22 mouse cellular contexts compared by ENCODE assay signal in genomic region chr11:30235666-30236065, GRCm38 (mm10). TPM values are rescaled to one million over a fixed set of nuclear protein-coding genes. Genes with fewer than 3 reads are reported as not detected.
DNase-seq lines count a peak whose midpoint lies in the region; ATAC-seq and TF ChIP-seq lines count a peak whose summit lies in the region.
"Had no signal": no experiment of that assay in that cellular context is flagged by ENCODE, and none has a peak within 500 bp of the region (broad histone marks: within the 10 kb centered on the region; RNA-seq: fewer than 3 reads in every experiment).

No protein-coding gene starts in this region.

- TF ChIP-seq CTCF in heart, postnatal 0 days (IDR thresholded peaks at IDR 0.05; ENCODE audit: low read depth): no peak
- TF ChIP-seq CTCF in hindbrain, postnatal 0 days (IDR thresholded peaks at IDR 0.05; ENCODE audit: low read depth): no peak

- no peak for TF ChIP-seq EP300 in heart, postnatal 0 days (IDR thresholded peaks at IDR 0.05; ENCODE audit: low read depth)

- H3K27ac ChIP-seq in heart, postnatal 0 days (ENCODE audit: low read depth): peak overlapping the region; percentile 25; the same call in 1 of the 2 replicates
- no peak overlapping the region for H3K27ac ChIP-seq in heart, embryonic 12.5 days (ENCODE audit: poor library complexity, severe bottlenecking)
- H3K27ac ChIP-seq in midbrain, embryonic 13.5 days: no peak overlapping the region
- no peak overlapping the region for H3K27ac ChIP-seq in midbrain, embryonic 10.5 days (replicated peaks)
- no peak overlapping the region for H3K27ac ChIP-seq in hindbrain, postnatal 0 days
- H3K27ac ChIP-seq: forebrain, embryonic 10.5 days; kidney, postnatal 0 days; limb, embryonic 15.5 days; liver, embryonic 15.5 days; neural tube, embryonic 13.5 days had no signal

- no peaks in the 10 kb centered on the region for H3K27me3 ChIP-seq in heart, postnatal 0 days (ENCODE audit: control insufficient read depth, insufficient read depth, low read length)
- H3K27me3 ChIP-seq in heart, embryonic 12.5 days (replicated peaks): no peaks in the 10 kb centered on the region
- no peaks in the 10 kb centered on the region for H3K27me3 ChIP-seq in midbrain, embryonic 13.5 days
- H3K27me3 ChIP-seq in midbrain, embryonic 10.5 days (ENCODE audit: low read depth, poor library complexity, severe bottlenecking): no peaks in the 10 kb centered on the region
- H3K27me3 ChIP-seq in hindbrain, postnatal 0 days (ENCODE audit: insufficient read depth, low read length): no peaks in the 10 kb centered on the region
- H3K27me3 ChIP-seq: limb, embryonic 15.5 days; liver, embryonic 15.5 days; neural tube, embryonic 13.5 days had no signal

- intact Hi-C loops in heart, postnatal 14 days (cut with DNase I): loop anchor here (5.0 kb wide), 1 partner anchor 422 kb away; no protein-coding TSS in a partner anchor

- peak; percentile 94 for DNase-seq in heart, adult 11 months
- DNase-seq in heart, postnatal 14 days: no peak
- no peak for DNase-seq in heart, postnatal 0 days (ENCODE audit: low spot score)
- no peak for DNase-seq in midbrain, embryonic 10.5 days (ENCODE audit: low spot score)
- DNase-seq in hindbrain, postnatal 0 days (ENCODE audit: low spot score): no peak
- DNase-seq: B cell, adult 2 months; cerebellum, adult 18-20 months; cerebellum, postnatal 25 days; embryo, embryonic 11 days; gastrocnemius, postnatal 14 days; layer of hippocampus, postnatal 36 days; lung, postnatal 14 days; thymus, postnatal 25 days had no signal

- no peak for ATAC-seq in heart, postnatal 0 days (ENCODE audit: insufficient read depth, low read depth)
- ATAC-seq in heart, embryonic 12.5 days (ENCODE audit: insufficient number of reproducible peaks, low FRiP score): no peak; the same call in 1 of the 2 replicates
- ATAC-seq in midbrain, embryonic 13.5 days: 0 out of 2 replicates have a peak, but pooled peaks have one; percentile 35
- ATAC-seq in hindbrain, postnatal 0 days: 0 out of 2 replicates have a peak, but pooled peaks have one; percentile 11
- no peak for ATAC-seq in megakaryocyte, adult 5-6 weeks (ENCODE audit: poor library complexity, severe bottlenecking)
- ATAC-seq: intestine, postnatal 0 days had no signal

- H3K9ac ChIP-seq in heart, postnatal 0 days (replicated peaks; ENCODE audit: low read depth, low read length): no peak overlapping the region
- H3K9ac ChIP-seq in heart, embryonic 12.5 days: no peak overlapping the region
- no peak overlapping the region for H3K9ac ChIP-seq in midbrain, embryonic 13.5 days (replicated peaks)
- no peak overlapping the region for H3K9ac ChIP-seq in hindbrain, postnatal 0 days (replicated peaks; ENCODE audit: low read length)
- H3K9ac ChIP-seq: limb, embryonic 15.5 days; liver, embryonic 15.5 days; neural tube, embryonic 13.5 days had no signal

- H3K36me3 ChIP-seq in heart, postnatal 0 days (replicated peaks; ENCODE audit: control insufficient read depth, insufficient read depth, low read length): peaks cover 35% of the 10 kb centered on the region
- peaks cover 30% of the 10 kb centered on the region for H3K36me3 ChIP-seq in heart, embryonic 12.5 days
- H3K36me3 ChIP-seq in midbrain, embryonic 13.5 days: peaks cover 5% of the 10 kb centered on the region; the same call in 1 of the 2 replicates
- no peaks in the 10 kb centered on the region for H3K36me3 ChIP-seq in midbrain, embryonic 10.5 days
- 0 out of 2 replicates have a peak, but pooled peaks cover 5% of the 10 kb centered on the region for H3K36me3 ChIP-seq in hindbrain, postnatal 0 days (ENCODE audit: insufficient read depth, low read length)
- H3K36me3 ChIP-seq: forebrain, embryonic 10.5 days; limb, embryonic 15.5 days; liver, embryonic 15.5 days had no signal

- H3K4me1 ChIP-seq in heart, postnatal 0 days (ENCODE audit: control insufficient read depth, insufficient read depth): peaks cover 58% of the 10 kb centered on the region
- H3K4me1 ChIP-seq in heart, embryonic 12.5 days (replicated peaks): peaks cover 42% of the 10 kb centered on the region
- H3K4me1 ChIP-seq in midbrain, embryonic 13.5 days (replicated peaks): peaks cover 11% of the 10 kb centered on the region
- no peaks in the 10 kb centered on the region for H3K4me1 ChIP-seq in midbrain, embryonic 10.5 days
- H3K4me1 ChIP-seq in hindbrain, postnatal 0 days (ENCODE audit: insufficient read depth, low read length): no peaks in the 10 kb centered on the region
- H3K4me1 ChIP-seq: forebrain, embryonic 10.5 days had no signal

- H3K4me3 ChIP-seq in heart, postnatal 0 days (ENCODE audit: low read depth, low read length): no peak overlapping the region
- H3K4me3 ChIP-seq in heart, embryonic 12.5 days: no peak overlapping the region
- H3K4me3 ChIP-seq in midbrain, embryonic 13.5 days (replicated peaks): no peak overlapping the region
- no peak overlapping the region for H3K4me3 ChIP-seq in midbrain, embryonic 10.5 days
- H3K4me3 ChIP-seq in hindbrain, postnatal 0 days (ENCODE audit: low read length): no peak overlapping the region
- H3K4me3 ChIP-seq: forebrain, embryonic 10.5 days; limb, embryonic 15.5 days; liver, embryonic 15.5 days; neural tube, embryonic 13.5 days had no signal

- no peaks in the 10 kb centered on the region for H3K9me3 ChIP-seq in heart, postnatal 0 days (replicated peaks; ENCODE audit: control insufficient read depth, low read length)
- no peaks in the 10 kb centered on the region for H3K9me3 ChIP-seq in heart, embryonic 12.5 days (replicated peaks)
- H3K9me3 ChIP-seq in midbrain, embryonic 13.5 days: no peaks in the 10 kb centered on the region
- no peaks in the 10 kb centered on the region for H3K9me3 ChIP-seq in midbrain, embryonic 10.5 days (replicated peaks)
- no peaks in the 10 kb centered on the region for H3K9me3 ChIP-seq in hindbrain, postnatal 0 days (ENCODE audit: low read length)
- H3K9me3 ChIP-seq: forebrain, embryonic 10.5 days; limb, embryonic 15.5 days; liver, embryonic 15.5 days; neural tube, embryonic 13.5 days had no signal

- no peak overlapping the region for H3K4me2 ChIP-seq in heart, postnatal 0 days (ENCODE audit: low read depth, low read length)
- H3K4me2 ChIP-seq in heart, embryonic 12.5 days: no peak overlapping the region
- no peak overlapping the region for H3K4me2 ChIP-seq in midbrain, embryonic 13.5 days (replicated peaks)
- H3K4me2 ChIP-seq in hindbrain, postnatal 0 days (ENCODE audit: low read depth, low read length): no peak overlapping the region
- H3K4me2 ChIP-seq: limb, embryonic 15.5 days; liver, embryonic 15.5 days; neural tube, embryonic 13.5 days had no signal

RNA-seq across cellular contexts. Expression of gene Sptbn1, which starts 32.3 kb away (rescaled TPM):
- total RNA-seq in heart, postnatal 14 days (2021): 100 to 1,000 TPM; 509 to 527 TPM
- total RNA-seq in heart, postnatal 0 days (2014; rRNA removed; ENCODE audit: low replicate concordance): 262 and 271 TPM in 2 replicates
- 118 and 121 TPM in 2 replicates for polyA plus RNA-seq in heart, postnatal 0 days (2015; fragmentation: Nextera tagmentation; extraction: Ambion mirVana)
- 188 and 194 TPM in 2 replicates for polyA plus RNA-seq in heart, embryonic 12.5 days (2016; fragmentation: Nextera tagmentation; extraction: Ambion mirVana)
- polyA plus RNA-seq in midbrain, embryonic 13.5 days (2015; fragmentation: Nextera tagmentation; extraction: Ambion mirVana): 121 and 136 TPM in 2 replicates
- 61.9 and 74.7 TPM in 2 replicates for polyA plus RNA-seq in midbrain, embryonic 10.5 days (2016; fragmentation: Nextera tagmentation; extraction: Ambion mirVana)
- total RNA-seq in hindbrain, postnatal 0 days (2014; rRNA removed): 247 and 255 TPM in 2 replicates
- polyA plus RNA-seq in hindbrain, postnatal 0 days (2015; fragmentation: Nextera tagmentation; extraction: Ambion mirVana): 161 and 162 TPM in 2 replicates
- total RNA-seq in megakaryocyte, adult 5-6 weeks (2015): 82.9 and 85.0 TPM in 2 replicates
- 119 and 134 TPM in 2 replicates for total RNA-seq in megakaryocyte, adult 5-6 weeks (2017)

Comparison
In these comparisons a context has a peak if more than half of its experiments do, and no peak if none do; other contexts are left out.
1. ATAC-seq: peak in midbrain, embryonic 13.5 days (single experiment) and hindbrain, postnatal 0 days (single experiment); none in heart, postnatal 0 days (single experiment), heart, embryonic 12.5 days (single experiment) and megakaryocyte, adult 5-6 weeks (single experiment).